Mouse (Mus musculus) heart, postnatal 25 days (tissue): ENCODE measurements around the gene Psen2. TPM values are rescaled to one million over a fixed set of nuclear protein-coding genes. Genes with fewer than 3 reads are reported as not detected.

ENCODE experiments used
- DNase-seq: peaks from one replicate; pipeline ENCODE4 v3.0.0; 2022; ENCODE audit warnings: low spot score
- intact Hi-C: fragments of 180-260 bp; cut with DNase I; formaldehyde crosslinking; loops from one replicate; pipeline ENCODE4 v1.15.1; 2025
- total RNA-seq, 2 experiments: library from RNA; stranded (reverse); gene quantifications; 2 replicates each; pipeline ENCODE4 v1.2.3; 2021

Gene Psen2
- 10 to 100 TPM; 12.4 to 13.9 TPM for total RNA-seq

GRCm38 (mm10) chr1:180263364-180263997 lies at the start of gene Psen2:
Gene Psen2, minus strand, starts transcription at chr1:180263438.
- DNase-seq = no peak
- intact Hi-C loops = loop anchor here (5.0 kb wide), 1 partner anchor 219 kb away; the partner anchor contains the start of gene Stum

- peak; percentile 66 for DNase-seq
- intact Hi-C loops = no loop called here
Measured at GRCm38 (mm10) chr1:180312792-180313311, 49.6 kb upstream of the Psen2 start.

GRCm38 (mm10) chr1:180312286-180312685 lies 49.0 kb upstream of the Psen2 start:
- intact Hi-C loops = no loop called here
- DNase-seq = no peak

- intact Hi-C loops = no loop called here
- no peak for DNase-seq
Measured at GRCm38 (mm10) chr1:180308897-180309296, 45.7 kb upstream of the Psen2 start.

- DNase-seq = no peak
- intact Hi-C loops = no loop called here
Measured at GRCm38 (mm10) chr1:180307661-180308060, 44.4 kb upstream of the Psen2 start.

GRCm38 (mm10) chr1:180306889-180307288 lies 43.7 kb upstream of the Psen2 start:
- intact Hi-C loops = no loop called here

DNA sequence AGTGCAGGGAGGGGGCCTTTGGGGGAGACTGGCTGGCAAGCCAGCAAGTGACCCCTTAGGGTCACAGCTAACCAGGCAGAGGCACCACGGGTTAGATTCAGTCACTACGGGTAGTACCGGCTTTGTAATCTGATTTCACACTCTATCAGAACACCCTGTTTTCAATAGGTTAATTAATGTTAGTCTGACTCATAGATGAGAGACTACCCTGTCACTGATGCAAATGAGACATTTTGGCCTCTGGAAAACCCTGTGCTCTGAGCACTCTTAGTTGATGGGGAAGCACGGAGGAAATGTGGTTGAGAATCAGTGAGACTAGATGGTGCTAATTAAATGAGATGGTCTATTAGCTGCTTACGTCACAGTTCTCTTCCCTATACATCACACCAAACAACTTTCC lies 40.4 kb upstream of the Psen2 start:
- intact Hi-C loops = no loop called here
- DNase-seq = no peak

More at GRCm38 (mm10) chr1:180306889-180307288, 43.7 kb upstream of the Psen2 start:
- no peak for DNase-seq

GRCm38 (mm10) chr1:180302253-180303120 lies 39.2 kb upstream of the Psen2 start:
- intact Hi-C loops = no loop called here
- peak; percentile 21 for DNase-seq

GRCm38 (mm10) chr1:180300997-180301396 lies 37.8 kb upstream of the Psen2 start:
- intact Hi-C loops = no loop called here
- no peak for DNase-seq

DNA sequence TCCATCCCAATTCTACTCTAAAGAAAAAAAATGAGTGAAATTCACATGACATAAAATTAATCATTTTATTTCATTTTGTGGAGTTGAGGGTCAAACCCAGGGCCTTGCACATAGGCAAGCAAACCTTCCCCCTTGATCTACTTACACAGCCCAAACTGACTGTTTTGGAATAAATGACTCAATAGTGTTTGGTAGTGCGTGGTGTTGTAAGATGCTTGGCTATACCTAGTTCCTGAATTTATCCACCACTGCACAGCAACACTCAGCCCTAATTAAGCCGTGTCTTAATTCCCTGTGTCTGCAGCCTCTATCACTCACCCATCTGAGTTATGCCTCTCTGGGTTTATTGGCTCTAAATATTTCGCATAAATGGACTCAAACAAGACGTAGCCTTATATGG lies 37.1 kb upstream of the Psen2 start:
- DNase-seq = no peak
- intact Hi-C loops = no loop called here

DNA sequence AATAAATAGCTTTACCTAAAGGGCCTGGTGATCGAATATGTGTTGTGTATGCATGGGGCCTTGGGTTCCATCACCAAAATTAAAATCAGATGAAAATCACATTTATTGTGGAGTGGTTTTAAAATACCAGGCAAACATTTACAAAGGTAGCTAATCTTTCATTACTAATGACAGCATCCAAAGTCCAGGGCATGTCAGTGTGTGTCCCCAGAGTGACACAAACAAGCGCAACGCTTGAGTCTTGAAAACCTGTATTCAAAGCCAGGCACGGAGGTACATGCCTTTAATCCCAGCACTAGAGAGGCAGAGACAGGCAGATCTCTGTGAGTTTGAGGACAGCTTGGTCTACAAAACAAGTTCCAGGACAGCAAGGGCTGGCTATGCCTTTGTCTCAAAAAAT lies 36.5 kb upstream of the Psen2 start:
- intact Hi-C loops = no loop called here

DNA sequence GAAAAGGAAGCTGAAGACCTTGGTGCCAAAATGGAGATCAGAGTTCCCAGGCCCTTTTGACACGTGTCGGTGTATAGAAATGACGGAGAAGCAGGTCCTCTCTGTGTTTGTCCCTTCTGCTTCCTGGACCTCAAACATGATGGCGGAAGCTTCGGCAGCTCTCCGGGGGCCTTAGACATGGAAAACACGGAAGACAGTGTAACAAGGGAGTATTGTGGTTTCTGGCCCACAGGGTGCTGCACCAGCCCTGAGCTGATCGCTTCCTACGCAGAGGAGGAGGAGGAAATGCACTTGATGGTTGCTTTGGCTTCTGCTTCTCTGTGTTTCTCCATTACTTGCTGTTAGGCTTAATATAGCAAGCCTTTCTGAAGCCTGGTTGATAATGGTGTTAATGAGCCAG lies 32.9 kb upstream of the Psen2 start:
- DNase-seq = no peak

More for the DNA sequence above, 36.5 kb upstream of the Psen2 start:
- DNase-seq = no peak

DNA sequence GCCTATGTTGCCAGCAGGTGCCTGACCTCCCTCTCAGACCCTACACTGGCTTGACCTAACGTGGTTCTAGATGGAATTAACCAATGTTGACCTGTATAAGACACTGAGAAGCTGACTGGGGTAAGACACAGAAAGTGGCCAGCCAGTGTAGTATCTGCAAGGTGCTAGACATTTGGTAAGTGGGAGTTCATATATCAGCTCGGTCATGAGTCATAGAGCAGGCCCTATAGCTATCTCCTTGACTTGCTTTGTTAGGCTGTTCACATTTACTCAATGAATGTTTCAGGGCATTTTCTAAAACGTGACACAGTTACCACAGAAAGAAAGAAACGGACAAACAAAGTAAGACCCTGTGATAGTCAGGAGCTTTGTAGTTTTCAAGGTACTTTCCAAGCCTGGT lies 27.1 kb upstream of the Psen2 start:
- intact Hi-C loops = no loop called here
- DNase-seq = no peak

More for the DNA sequence above, 32.9 kb upstream of the Psen2 start:
- intact Hi-C loops = no loop called here

GRCm38 (mm10) chr1:180289788-180290187 lies 26.6 kb upstream of the Psen2 start:
- DNase-seq = no peak
- intact Hi-C loops = no loop called here

DNA sequence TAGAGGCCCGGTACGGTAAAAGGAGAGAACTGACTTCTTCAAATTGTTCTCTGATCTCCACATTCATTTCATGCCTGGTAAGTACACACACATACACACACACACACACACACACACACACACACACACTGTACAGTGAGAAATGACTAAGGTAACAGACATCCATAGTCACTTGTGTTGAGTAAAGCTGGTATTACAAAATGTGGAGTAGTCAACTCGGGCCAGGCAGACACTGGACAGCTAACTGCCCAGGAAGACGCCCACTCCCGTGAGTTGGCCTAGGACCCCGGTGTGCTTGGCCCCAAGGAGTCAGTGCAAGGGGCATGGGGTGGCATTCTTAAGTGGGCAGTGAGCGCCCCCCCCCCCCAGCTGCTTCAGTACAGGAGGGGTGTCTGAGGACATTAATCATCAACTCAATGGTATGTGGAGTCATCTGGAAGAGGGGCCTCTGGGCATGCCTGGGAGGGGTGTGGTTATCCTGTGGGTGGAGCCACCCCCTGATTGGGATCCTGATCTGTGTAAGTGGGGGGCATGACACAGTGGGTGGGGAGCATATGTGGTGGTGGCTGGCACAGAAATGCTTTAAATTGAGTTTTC lies 25.7 kb upstream of the Psen2 start:
- intact Hi-C loops = no loop called here
- DNase-seq = no peak

DNA sequence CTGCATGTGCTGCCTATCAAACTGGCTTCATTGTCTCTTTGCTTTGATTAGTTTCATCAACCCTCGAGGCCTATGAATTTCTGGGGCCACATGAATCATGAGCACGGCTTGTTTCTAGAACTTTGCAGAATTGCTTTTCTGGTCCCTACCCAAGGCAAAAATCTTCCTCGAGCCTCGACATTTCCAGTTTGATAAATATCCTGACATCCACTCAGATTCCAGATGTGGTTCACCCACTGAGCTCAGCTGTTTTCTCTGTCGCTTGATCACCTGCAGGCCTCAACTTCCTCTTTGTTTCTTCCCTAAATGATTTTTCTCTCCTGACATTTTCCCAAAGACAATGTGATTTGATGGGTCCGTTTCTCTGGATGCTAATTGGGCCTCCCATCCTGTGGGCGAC lies 25.0 kb upstream of the Psen2 start:
- DNase-seq = no peak
- intact Hi-C loops = no loop called here

DNA sequence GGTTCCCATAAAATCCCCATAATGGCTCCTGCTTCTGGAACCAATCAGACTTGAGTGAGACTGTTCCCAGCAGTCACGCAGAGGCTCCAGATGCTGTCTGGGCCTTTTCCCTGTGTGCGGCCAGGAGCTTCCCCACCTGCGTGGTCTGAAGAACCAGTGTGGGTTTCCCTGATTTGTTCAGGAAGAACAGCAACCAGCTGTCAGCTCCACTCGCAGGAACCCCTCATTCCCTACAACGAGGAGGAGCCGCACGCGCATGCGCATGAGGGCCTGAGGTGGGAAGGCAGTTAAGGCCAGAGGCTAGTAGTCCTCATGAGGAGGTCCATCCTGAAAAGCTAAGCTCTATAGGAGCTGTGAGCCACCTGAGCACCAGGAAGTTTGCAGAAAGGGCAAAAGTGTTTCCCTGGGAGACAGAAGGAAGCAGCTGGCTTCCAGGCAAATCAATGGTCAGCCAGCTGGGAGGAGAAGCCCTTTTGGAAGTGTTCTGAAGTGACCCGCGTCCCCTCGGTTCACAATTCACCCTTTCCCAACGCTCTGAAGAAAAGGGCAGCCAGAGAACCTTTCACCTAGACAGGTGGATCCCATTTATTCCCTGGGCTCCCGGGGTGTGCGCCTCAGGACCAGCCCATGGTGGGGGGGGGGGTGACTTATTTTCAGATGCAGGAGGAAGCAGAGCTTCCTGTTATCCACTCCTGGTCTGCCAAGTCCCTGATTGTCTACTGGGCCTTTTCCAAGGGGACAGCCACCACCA lies 23.0 kb upstream of the Psen2 start:
- intact Hi-C loops = no loop called here
- DNase-seq = no peak

DNA sequence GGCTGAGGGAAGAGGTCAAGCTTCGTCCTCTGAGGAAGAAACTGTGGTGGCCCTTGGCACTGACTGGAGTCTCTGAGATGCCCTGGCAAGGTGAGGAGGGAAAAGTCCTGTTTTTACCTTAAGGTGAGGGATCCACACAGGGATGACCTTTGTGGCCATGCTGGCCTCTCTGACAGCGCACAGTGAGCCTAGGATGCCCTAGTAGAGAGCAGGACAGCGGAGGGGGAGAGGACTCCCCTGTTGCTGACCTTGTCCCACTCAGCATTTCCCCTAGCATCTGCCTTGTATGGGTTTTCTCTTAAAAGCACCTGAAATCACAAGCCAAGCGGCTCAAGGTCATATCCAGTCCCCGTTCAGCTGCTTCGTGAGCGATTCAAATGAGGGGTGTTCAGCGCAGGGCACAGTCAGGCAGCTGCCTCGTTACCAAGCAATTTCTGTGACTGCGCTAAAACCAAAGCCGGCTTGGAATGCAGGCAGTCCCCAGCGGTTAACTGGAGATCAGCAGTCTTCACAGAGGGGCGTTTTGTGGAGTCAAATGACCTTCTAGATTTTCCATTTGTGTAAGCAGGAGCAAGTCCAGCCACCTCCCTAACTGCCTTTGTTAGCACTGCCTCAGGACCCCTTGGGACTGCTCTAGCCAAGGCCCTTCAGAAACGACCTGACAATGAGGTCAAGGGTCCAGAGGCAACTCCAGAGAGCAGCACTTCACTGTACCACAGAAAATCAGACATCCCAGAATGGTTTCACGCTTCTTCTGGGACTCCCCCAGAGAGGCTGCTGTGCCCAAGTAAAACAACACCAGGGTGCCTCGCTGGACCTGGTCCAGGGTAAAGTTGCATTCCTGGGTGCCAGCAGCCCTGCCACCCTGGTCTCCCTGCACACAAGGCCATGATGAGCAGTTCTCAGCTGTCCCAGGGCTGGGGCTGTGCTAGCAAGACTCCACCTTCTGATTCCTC lies 20.9 kb upstream of the Psen2 start:
- intact Hi-C loops = no loop called here
- DNase-seq = no peak

DNA sequence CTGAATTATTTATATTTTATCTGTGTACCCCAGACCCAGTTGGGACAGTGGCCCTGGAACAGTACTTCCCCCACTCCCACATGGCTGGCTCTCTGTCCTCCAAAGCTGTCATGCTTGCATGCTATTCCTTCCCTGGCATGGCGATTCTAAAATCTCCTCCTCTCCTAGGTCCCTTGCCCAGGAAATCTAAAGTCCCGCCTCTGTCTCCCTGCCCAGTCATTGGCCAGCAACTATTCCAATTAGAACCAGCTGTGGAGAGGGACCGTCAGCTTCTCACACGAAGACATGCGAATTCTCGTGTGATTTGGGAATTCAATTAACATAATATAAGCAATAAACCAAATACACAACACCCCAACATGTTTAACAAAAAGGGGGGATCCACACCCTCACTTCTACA lies 19.3 kb upstream of the Psen2 start:
- intact Hi-C loops = no loop called here
- DNase-seq = no peak
